Mouse (Mus musculus) heart, postnatal 0 days (tissue): ENCODE measurements around the gene Btbd18. TPM values are rescaled to one million over a fixed set of nuclear protein-coding genes. Genes with fewer than 3 reads are reported as not detected.

Experiments
- ATAC-seq: fragments of 200-750 bp; cut with Nextera tagmentation; 2 replicates; pipeline ENCODE4 v1.8.0; 2017; ENCODE audit warnings: low read depth, moderate number of reproducible peaks, moderate library complexity; ENCODE audit not compliant: insufficient read depth
- DNase-seq: peaks from one replicate; pipeline ENCODE4 v3.0.0-alpha.2; 2016; ENCODE audit warnings: low spot score
- H3K27ac ChIP-seq: fragments of 300-500 bp; sonication (generic); 2 replicates; pipeline ENCODE4 v1.5.1; 2014; ENCODE audit warnings: low read depth, mild to moderate bottlenecking
- H3K27me3 ChIP-seq: fragments of 300-500 bp; sonication (generic); 2 replicates; pipeline ENCODE4 v1.6.1; 2014; ENCODE audit warnings: low read length, mixed read lengths; ENCODE audit not compliant: control insufficient read depth, insufficient read depth
- H3K36me3 ChIP-seq: fragments of 300-500 bp; sonication (generic); replicated peaks from 2 replicates; pipeline ENCODE4 v1.6.1; 2014; ENCODE audit warnings: low read length, mixed read lengths; ENCODE audit not compliant: control insufficient read depth, insufficient read depth
- H3K4me1 ChIP-seq: fragments of 300-500 bp; sonication (generic); 2 replicates; pipeline ENCODE4 v1.6.1; 2014; ENCODE audit warnings: antibody characterized with exemption; ENCODE audit not compliant: control insufficient read depth, insufficient read depth
- H3K4me2 ChIP-seq: fragments of 300-500 bp; sonication (generic); 2 replicates; pipeline ENCODE4 v1.6.1; 2014; ENCODE audit warnings: low read depth, mild to moderate bottlenecking, low read length, moderate library complexity
- H3K4me3 ChIP-seq: fragments of 300-500 bp; sonication (generic); 2 replicates; pipeline ENCODE4 v1.5.1; 2014; ENCODE audit warnings: low read depth, low read length
- H3K9ac ChIP-seq: fragments of 300-500 bp; sonication (generic); replicated peaks from 2 replicates; pipeline ENCODE4 v1.6.1; 2014; ENCODE audit warnings: low read depth, low read length, mixed read lengths
- H3K9me3 ChIP-seq: fragments of 300-500 bp; sonication (generic); replicated peaks from 2 replicates; pipeline ENCODE4 v1.6.1; 2016; ENCODE audit warnings: low read length; ENCODE audit not compliant: control insufficient read depth
- CTCF ChIP-seq: IDR thresholded peaks from 2 replicates; pipeline ENCODE4 v1.5.1; 2016; ENCODE audit warnings: antibody characterized with exemption, control low read depth, low read depth
- EP300 ChIP-seq: IDR thresholded peaks from 2 replicates; pipeline ENCODE4 v1.6.1; 2016; ENCODE audit warnings: antibody characterized with exemption, low read depth
- WGBS: fragments of 180-500 bp; shearing (Covaris S2); extraction: QIAGEN DNeasy Blood & Tissue Kit; methylation state at CpG from one replicate; pipeline ENCODE4 v1.1.7; 2014; 5-methylcytosine and 5-hydroxymethylcytosine counted together
- polyA plus RNA-seq: library from polyadenylated mRNA; unstranded; fragments of >200 nt; fragmentation: Nextera tagmentation; extraction: Ambion mirVana; gene quantifications from 2 replicates; pipeline ENCODE4 v1.2.1, GENCODE M21; 2015
- total RNA-seq: library from RNA; depleted of rRNA; stranded (reverse); fragments of >200 nt; gene quantifications from 2 replicates; pipeline ENCODE4 v1.2.3, GENCODE M21; 2014; ENCODE audit warnings: low replicate concordance

The Btbd18 gene
- total and polyA plus RNA-seq, 2 experiments from 2014 or later, result 0.05 TPM; not detected in 1

GRCm38 (mm10) chr2:84647051-84647568, 11.8 kb upstream of the Btbd18 start:
- Histone ChIP-seq H3K27me3 (no peaks in the 10 kb centered on the region), H3K9me3 (no peaks in the 10 kb centered on the region), H3K4me1 (peaks cover 48% of the 10 kb centered on the region), H3K4me2 (peak overlapping the region; percentile 72), H3K9ac (no peak overlapping the region), H3K36me3 (no peaks in the 10 kb centered on the region), H3K4me3 (peak overlapping the region; percentile 72), H3K27ac (peak overlapping the region; percentile 38; the same call in 1 of the 2 replicates)
- no peak for DNase-seq
- 73% methylated on average over 6 of the region's 6 CpGs for WGBS
- no peak for TF ChIP-seq EP300
- no peak for ATAC-seq

DNA sequence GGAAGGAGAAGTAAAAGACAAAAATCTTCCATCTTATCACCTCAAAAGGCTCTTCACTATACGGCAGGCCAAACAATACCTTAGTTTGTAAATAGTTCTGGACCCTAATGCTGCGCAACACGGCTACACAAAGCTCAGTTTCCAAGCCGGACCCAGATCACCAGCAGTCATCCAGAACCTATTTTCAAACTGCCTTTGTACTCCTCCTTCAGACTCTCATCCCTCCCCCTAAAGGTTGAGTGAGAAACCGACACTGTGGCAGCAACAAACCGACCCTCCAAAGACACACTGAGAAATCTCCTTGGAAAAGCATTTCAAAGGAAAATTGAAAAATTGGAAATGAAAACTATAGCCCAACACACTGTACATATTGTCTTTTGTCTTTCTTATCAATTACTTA, 10.5 kb upstream of the Btbd18 start:
- peak overlapping the region; percentile 72 for H3K4me2 ChIP-seq
- DNase-seq (peak; percentile 80), ATAC-seq (no peak)
- H3K4me3 ChIP-seq, result peak overlapping the region; percentile 72
- 8% methylated on average over 6 of the region's 6 CpGs for WGBS
- TF ChIP-seq CTCF (no peak), EP300 (no peak)
- peaks cover 37% of the 10 kb centered on the region for H3K4me1 ChIP-seq
- H3K27me3 ChIP-seq, result no peaks in the 10 kb centered on the region
- H3K36me3 ChIP-seq, result no peaks in the 10 kb centered on the region
- H3K9ac ChIP-seq, result peak overlapping the region; percentile 92
- peak overlapping the region; percentile 99 for H3K27ac ChIP-seq
- H3K9me3 ChIP-seq, result no peaks in the 10 kb centered on the region

- no peaks in the 10 kb centered on the region for H3K27me3 ChIP-seq
- peak overlapping the region; percentile 72 for H3K4me3 ChIP-seq
- under 1% methylated on average over 10 of the region's 10 CpGs for WGBS
- peak overlapping the region; percentile 92 for H3K9ac ChIP-seq
- no peaks in the 10 kb centered on the region for H3K9me3 ChIP-seq
- peak overlapping the region; percentile 99 for H3K27ac ChIP-seq
- H3K36me3 ChIP-seq, result no peaks in the 10 kb centered on the region
- TF ChIP-seq EP300 (no peak), CTCF (no peak)
- ATAC-seq (no peak), DNase-seq (no peak)
- peaks cover 24% of the 10 kb centered on the region for H3K4me1 ChIP-seq
- peak overlapping the region; percentile 72 for H3K4me2 ChIP-seq
Observed at GRCm38 (mm10) chr2:84649674-84650073, 9.2 kb upstream of the Btbd18 start.

DNA sequence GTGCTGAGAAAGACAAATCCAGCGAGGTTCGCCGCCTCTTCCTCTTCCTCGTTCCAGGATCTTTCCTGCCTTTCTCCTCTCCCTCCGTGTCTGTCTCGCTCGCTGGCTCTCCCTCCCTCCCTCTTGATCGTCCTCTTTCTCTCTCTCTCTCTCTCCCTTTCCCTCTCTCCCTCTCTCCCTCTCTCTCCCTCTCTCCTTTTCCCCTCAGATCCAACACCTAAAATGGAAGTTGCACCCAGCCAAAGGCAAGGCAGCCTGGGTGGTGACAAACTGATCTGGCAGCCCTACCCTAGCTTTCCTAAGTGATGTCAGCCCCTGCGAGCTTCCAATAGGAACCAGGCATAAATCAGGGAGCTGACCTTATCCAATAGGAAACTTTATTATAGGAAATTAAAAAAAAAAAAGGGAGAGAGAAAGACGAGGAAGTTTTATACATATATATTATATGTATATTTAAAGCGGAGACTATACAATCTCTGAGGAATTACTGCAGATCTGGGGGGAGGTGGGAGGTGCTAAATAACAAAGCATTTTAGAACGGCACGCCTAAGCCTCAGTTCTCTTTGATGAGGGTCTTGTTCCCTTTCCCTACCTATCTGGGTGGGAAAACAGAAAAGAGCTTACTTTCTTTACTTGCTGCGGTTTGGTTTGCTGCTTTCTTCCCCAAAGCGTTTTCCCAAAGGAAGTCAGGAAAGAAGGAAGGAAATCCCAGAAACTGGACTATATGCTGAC, 8.2 kb upstream of the Btbd18 start, which contains the start of gene Ctnnd1:
Ctnnd1 (minus strand) TSS at position 302 of the 732 bp plus-strand sequence.
- ATAC-seq (peak; percentile 98), DNase-seq (peak; percentile 97)
- Histone ChIP-seq H3K36me3 (no peaks in the 10 kb centered on the region), H3K9ac (peak within 1 kb of the TSS; percentile 92), H3K4me2 (peak within 1 kb of the TSS; percentile 79), H3K4me1 (peaks cover 23% of the 10 kb centered on the region), H3K27me3 (no peaks in the 10 kb centered on the region), H3K4me3 (peak within 1 kb of the TSS; percentile 72), H3K9me3 (no peaks in the 10 kb centered on the region), H3K27ac (peak within 1 kb of the TSS; percentile 99)
- TF ChIP-seq CTCF (no peak), EP300 (0 out of 2 replicates have a peak, but pooled peaks have one; percentile 64)
- WGBS, result under 1% methylated on average over 15 of the region's 15 CpGs

GRCm38 (mm10) chr2:84653354-84653753, 5.5 kb upstream of the Btbd18 start:
- Histone ChIP-seq H3K27ac (no peak overlapping the region), H3K4me2 (no peak overlapping the region), H3K9me3 (no peaks in the 10 kb centered on the region), H3K36me3 (no peaks in the 10 kb centered on the region), H3K27me3 (no peaks in the 10 kb centered on the region), H3K4me3 (no peak overlapping the region), H3K4me1 (no peaks in the 10 kb centered on the region), H3K9ac (no peak overlapping the region)
- TF ChIP-seq CTCF (peak; percentile 24; the same call in 1 of the 2 replicates), EP300 (no peak)
- no peak for DNase-seq
- ATAC-seq, result no peak
